Mouse (Mus musculus) stomach, postnatal 0 days (tissue): ENCODE results near the gene Mttp.

Experiments
- CTCF ChIP-seq: IDR thresholded peaks from 2 replicates; pipeline ENCODE4 v1.5.1; 2016; ENCODE audit warnings: antibody characterized with exemption, low read depth, mild to moderate bottlenecking, moderate library complexity
- EP300 ChIP-seq: optimal IDR thresholded peaks from 2 replicates; pipeline ENCODE3; 2016; ENCODE audit warnings: antibody characterized with exemption

- TF ChIP-seq EP300 (no peak), CTCF (no peak)
Observed at GRCm38 (mm10) chr3:138121461-138121860, 23.3 kb downstream of the Mttp start.
